Mouse (Mus musculus): Measurements from ENCODE around the gene Irf6.

Irf6 gene

DNA sequence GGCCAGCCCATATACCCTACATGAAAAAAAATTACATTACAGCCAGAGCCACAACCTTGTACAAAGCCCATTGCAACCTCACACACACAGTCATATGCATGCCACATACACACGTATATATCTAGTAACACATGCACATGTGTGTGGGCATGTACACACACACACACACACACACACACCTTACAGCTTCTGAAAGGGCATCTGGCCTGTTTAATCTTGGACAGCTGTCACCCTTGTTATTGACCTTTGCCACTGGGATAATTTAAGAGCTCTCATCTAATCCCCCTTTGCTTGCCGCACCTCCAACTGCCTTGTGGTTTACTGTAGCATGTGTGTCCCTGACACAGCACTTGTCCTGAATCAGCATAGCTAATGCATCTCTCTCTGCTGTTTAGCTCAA is 50.9 kb downstream of the Irf6 start:
- no peak for DNase-seq

DNA sequence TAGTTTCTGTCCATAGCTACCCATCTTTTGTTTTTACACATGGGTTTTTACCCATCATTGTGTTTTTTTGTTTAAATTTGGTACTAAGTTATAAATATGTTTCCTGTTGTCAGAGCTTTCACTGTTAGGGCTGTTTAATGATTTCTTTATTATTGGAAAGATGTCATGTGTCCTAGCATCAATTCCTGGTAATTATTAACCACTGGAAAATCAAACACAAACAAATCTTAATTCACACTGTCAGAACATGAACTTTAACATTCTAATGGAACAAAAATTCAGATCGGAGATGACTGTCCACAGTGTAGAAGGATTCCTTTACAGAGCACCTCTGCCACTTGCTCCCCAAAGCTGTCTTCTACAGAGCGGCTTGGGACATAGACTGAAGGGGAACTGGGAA is 52.5 kb downstream of the Irf6 start:
- DNase-seq: no peak

- no peak for DNase-seq
Measured at GRCm38 (mm10) chr1:193207503-193207902, 54.6 kb downstream of the Irf6 start, which contains the start of gene Lamb3. Gene Lamb3, plus strand, starts transcription at chr1:193207699.

DNA sequence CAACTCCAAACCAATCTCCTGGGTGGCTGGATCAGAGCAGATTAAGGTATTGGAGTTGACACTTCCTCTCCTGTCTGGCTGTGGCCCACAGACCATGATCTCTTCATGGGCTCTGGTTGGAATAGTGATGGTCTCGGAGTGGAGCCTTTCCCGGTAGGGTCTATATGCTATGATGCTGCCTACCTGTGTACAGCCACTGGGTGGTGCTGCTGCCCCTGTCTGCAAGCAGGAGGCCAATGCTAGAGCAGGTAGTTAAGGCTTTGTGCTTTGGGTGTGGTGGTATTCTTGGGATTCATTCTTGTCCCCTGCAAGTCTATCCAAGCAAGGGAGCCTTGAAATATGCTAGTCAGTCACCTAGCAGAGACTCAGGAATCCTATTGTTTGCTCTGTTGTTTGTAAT is 55.3 kb downstream of the Irf6 start:
- DNase-seq: peak; percentile 56 to 76

- no peak for DNase-seq
Measured at GRCm38 (mm10) chr1:193211371-193211770, 58.5 kb downstream of the Irf6 start.

GRCm38 (mm10) chr1:193214053-193214452 is 61.1 kb downstream of the Irf6 start:
- no peak for DNase-seq

DNA sequence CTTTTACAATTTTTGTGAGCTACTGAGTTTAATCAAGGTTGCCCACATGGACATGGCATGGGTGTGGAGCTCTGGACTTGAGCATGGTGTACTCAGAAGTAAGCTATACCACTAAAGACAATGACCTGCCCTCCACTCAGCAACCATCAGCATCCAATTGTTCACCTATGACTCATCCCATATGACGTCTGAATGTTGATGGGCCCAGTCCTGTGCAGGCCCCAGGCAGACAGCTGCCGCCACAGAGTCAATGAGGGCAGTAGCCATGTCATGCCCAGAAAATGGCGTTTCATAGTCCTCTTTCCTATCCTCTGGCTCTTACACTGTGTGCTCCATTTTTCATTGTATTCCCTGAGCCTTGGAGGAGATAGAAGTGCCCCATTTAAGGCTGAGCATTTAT is 63.1 kb downstream of the Irf6 start:
- DNase-seq: no peak

DNA sequence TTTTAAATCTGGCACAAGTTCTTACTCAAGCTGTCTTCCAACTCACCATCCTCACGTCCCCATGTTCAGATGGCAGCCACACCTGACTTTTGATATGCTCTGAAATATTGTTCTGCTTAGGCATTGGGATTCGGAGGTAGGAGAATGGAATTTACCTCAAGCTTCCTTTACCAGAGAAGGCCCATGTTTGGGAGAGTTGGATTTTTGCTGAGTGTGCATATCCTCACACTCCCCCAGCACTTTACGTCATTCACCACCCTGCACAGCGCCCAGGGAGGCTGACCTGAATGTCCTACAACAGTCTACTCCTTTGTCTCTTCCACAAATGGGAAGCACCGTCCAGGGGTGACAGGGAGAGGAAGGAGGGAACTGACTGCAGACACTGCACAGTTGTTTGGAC is 67.5 kb downstream of the Irf6 start:
- no peak for DNase-seq

Data from cerebellum, postnatal 25 days (tissue).